Mouse (Mus musculus): ENCODE measurements around the gene Tbc1d8. TPM values are rescaled to one million over a fixed set of nuclear protein-coding genes. Genes with fewer than 3 reads are reported as not detected.

Tbc1d8 gene
- total and polyA plus RNA-seq, 2 experiments from 2014 or later, result 6.4 to 16.7 TPM

- no peaks in the 10 kb centered on the region for H3K27me3 ChIP-seq (ENCODE audit: control insufficient read depth, insufficient read depth, low read length)
- H3K4me2 ChIP-seq (ENCODE audit: low read depth, low read length), result no peak overlapping the region
- H3K36me3 ChIP-seq (replicated peaks; ENCODE audit: control insufficient read depth, insufficient read depth, low read length), result 0 out of 2 replicates have a peak, but pooled peaks cover 20% of the 10 kb centered on the region
- DNase-seq (ENCODE audit: low spot score) (no peak), ATAC-seq (ENCODE audit: insufficient read depth, low read depth) (no peak)
- H3K27ac ChIP-seq (ENCODE audit: low read depth), result no peak overlapping the region
- 73% methylated on average over 3 of the region's 3 CpGs for WGBS
- TF ChIP-seq EP300 (IDR thresholded peaks at IDR 0.05; ENCODE audit: low read depth), result no peak
- TF ChIP-seq CTCF (IDR thresholded peaks at IDR 0.05; ENCODE audit: low read depth), result no peak
- H3K9me3 ChIP-seq (replicated peaks; ENCODE audit: control insufficient read depth, low read length), result no peaks in the 10 kb centered on the region
- H3K9ac ChIP-seq (replicated peaks; ENCODE audit: low read depth, low read length), result no peak overlapping the region
- no peaks in the 10 kb centered on the region for H3K4me1 ChIP-seq (ENCODE audit: control insufficient read depth, insufficient read depth)
- H3K4me3 ChIP-seq (ENCODE audit: low read depth, low read length), result no peak overlapping the region
Measured at GRCm38 (mm10) chr1:39386456-39386855, 92.1 kb downstream of the Tbc1d8 start.

- ATAC-seq (ENCODE audit: insufficient read depth, low read depth), result no peak
- no peak for TF ChIP-seq EP300 (IDR thresholded peaks at IDR 0.05; ENCODE audit: low read depth)
- no peak for TF ChIP-seq CTCF (IDR thresholded peaks at IDR 0.05; ENCODE audit: low read depth)
- Histone ChIP-seq H3K4me1 (ENCODE audit: control insufficient read depth, insufficient read depth) (no peaks in the 10 kb centered on the region), H3K9ac (replicated peaks; ENCODE audit: low read depth, low read length) (no peak overlapping the region), H3K4me2 (ENCODE audit: low read depth, low read length) (no peak overlapping the region), H3K36me3 (replicated peaks; ENCODE audit: control insufficient read depth, insufficient read depth, low read length) (peaks cover 17% of the 10 kb centered on the region; the same call in 1 of the 2 replicates), H3K9me3 (replicated peaks; ENCODE audit: control insufficient read depth, low read length) (no peaks in the 10 kb centered on the region), H3K27me3 (ENCODE audit: control insufficient read depth, insufficient read depth, low read length) (no peaks in the 10 kb centered on the region), H3K27ac (ENCODE audit: low read depth) (no peak overlapping the region), H3K4me3 (ENCODE audit: low read depth, low read length) (no peak overlapping the region)
- DNase-seq (ENCODE audit: low spot score), result no peak
- WGBS, result 71% methylated on average over 9 of the region's 9 CpGs
Measured at GRCm38 (mm10) chr1:39384914-39385313, 93.6 kb downstream of the Tbc1d8 start.

- Histone ChIP-seq H3K9ac (replicated peaks; ENCODE audit: low read depth, low read length) (no peak overlapping the region), H3K27ac (ENCODE audit: low read depth) (no peak overlapping the region), H3K27me3 (ENCODE audit: control insufficient read depth, insufficient read depth, low read length) (no peaks in the 10 kb centered on the region), H3K36me3 (replicated peaks; ENCODE audit: control insufficient read depth, insufficient read depth, low read length) (peaks cover 25% of the 10 kb centered on the region), H3K4me1 (ENCODE audit: control insufficient read depth, insufficient read depth) (no peaks in the 10 kb centered on the region), H3K4me2 (ENCODE audit: low read depth, low read length) (no peak overlapping the region), H3K9me3 (replicated peaks; ENCODE audit: control insufficient read depth, low read length) (no peaks in the 10 kb centered on the region), H3K4me3 (ENCODE audit: low read depth, low read length) (no peak overlapping the region)
- TF ChIP-seq CTCF (IDR thresholded peaks at IDR 0.05; ENCODE audit: low read depth), result no peak
- TF ChIP-seq EP300 (IDR thresholded peaks at IDR 0.05; ENCODE audit: low read depth), result no peak
- 87% methylated on average over 9 of the region's 9 CpGs for WGBS
- DNase-seq (ENCODE audit: low spot score) (no peak), ATAC-seq (ENCODE audit: insufficient read depth, low read depth) (no peak)
Measured at GRCm38 (mm10) chr1:39381017-39381416, 97.5 kb downstream of the Tbc1d8 start.

GRCm38 (mm10) chr1:39379021-39379420 lies 99.5 kb downstream of the Tbc1d8 start:
- Histone ChIP-seq H3K9me3 (replicated peaks; ENCODE audit: control insufficient read depth, low read length) (no peaks in the 10 kb centered on the region), H3K27me3 (ENCODE audit: control insufficient read depth, insufficient read depth, low read length) (no peaks in the 10 kb centered on the region), H3K9ac (replicated peaks; ENCODE audit: low read depth, low read length) (no peak overlapping the region), H3K4me2 (ENCODE audit: low read depth, low read length) (no peak overlapping the region), H3K4me1 (ENCODE audit: control insufficient read depth, insufficient read depth) (no peaks in the 10 kb centered on the region), H3K4me3 (ENCODE audit: low read depth, low read length) (no peak overlapping the region), H3K27ac (ENCODE audit: low read depth) (no peak overlapping the region), H3K36me3 (replicated peaks; ENCODE audit: control insufficient read depth, insufficient read depth, low read length) (peaks cover 32% of the 10 kb centered on the region)
- WGBS, result 37% methylated on average over 5 of the region's 5 CpGs
- DNase-seq (ENCODE audit: low spot score), result no peak
- TF ChIP-seq EP300 (IDR thresholded peaks at IDR 0.05; ENCODE audit: low read depth), result no peak
- no peak for ATAC-seq (ENCODE audit: insufficient read depth, low read depth)

GRCm38 (mm10) chr1:39378540-39378939 lies 100.0 kb downstream of the Tbc1d8 start:
- Histone ChIP-seq H3K4me3 (ENCODE audit: low read depth, low read length) (no peak overlapping the region), H3K36me3 (replicated peaks; ENCODE audit: control insufficient read depth, insufficient read depth, low read length) (peaks cover 37% of the 10 kb centered on the region), H3K4me1 (ENCODE audit: control insufficient read depth, insufficient read depth) (no peaks in the 10 kb centered on the region), H3K4me2 (ENCODE audit: low read depth, low read length) (no peak overlapping the region), H3K9ac (replicated peaks; ENCODE audit: low read depth, low read length) (no peak overlapping the region), H3K27me3 (ENCODE audit: control insufficient read depth, insufficient read depth, low read length) (no peaks in the 10 kb centered on the region), H3K9me3 (replicated peaks; ENCODE audit: control insufficient read depth, low read length) (no peaks in the 10 kb centered on the region), H3K27ac (ENCODE audit: low read depth) (no peak overlapping the region)
- DNase-seq (ENCODE audit: low spot score) (no peak), ATAC-seq (ENCODE audit: insufficient read depth, low read depth) (no peak)
- TF ChIP-seq CTCF (IDR thresholded peaks at IDR 0.05; ENCODE audit: low read depth) (no peak), EP300 (IDR thresholded peaks at IDR 0.05; ENCODE audit: low read depth) (no peak)
- 79% methylated on average over 1 of the region's 1 CpGs for WGBS

GRCm38 (mm10) chr1:39376726-39377240 lies 101.8 kb downstream of the Tbc1d8 start:
- H3K4me1 ChIP-seq (ENCODE audit: control insufficient read depth, insufficient read depth), result no peaks in the 10 kb centered on the region
- no peak overlapping the region for H3K9ac ChIP-seq (replicated peaks; ENCODE audit: low read depth, low read length)
- ATAC-seq (ENCODE audit: insufficient read depth, low read depth) (no peak), DNase-seq (ENCODE audit: low spot score) (no peak)
- no peaks in the 10 kb centered on the region for H3K9me3 ChIP-seq (replicated peaks; ENCODE audit: control insufficient read depth, low read length)
- no peak overlapping the region for H3K4me2 ChIP-seq (ENCODE audit: low read depth, low read length)
- no peak overlapping the region for H3K27ac ChIP-seq (ENCODE audit: low read depth)
- no peak overlapping the region for H3K4me3 ChIP-seq (ENCODE audit: low read depth, low read length)
- WGBS, result 93% methylated on average over 9 of the region's 9 CpGs
- H3K36me3 ChIP-seq (replicated peaks; ENCODE audit: control insufficient read depth, insufficient read depth, low read length), result peaks cover 55% of the 10 kb centered on the region
- TF ChIP-seq EP300 (IDR thresholded peaks at IDR 0.05; ENCODE audit: low read depth) (no peak), CTCF (IDR thresholded peaks at IDR 0.05; ENCODE audit: low read depth) (no peak)
- no peaks in the 10 kb centered on the region for H3K27me3 ChIP-seq (ENCODE audit: control insufficient read depth, insufficient read depth, low read length)
